Mouse (Mus musculus): ENCODE measurements around the gene Tyms.

DNA sequence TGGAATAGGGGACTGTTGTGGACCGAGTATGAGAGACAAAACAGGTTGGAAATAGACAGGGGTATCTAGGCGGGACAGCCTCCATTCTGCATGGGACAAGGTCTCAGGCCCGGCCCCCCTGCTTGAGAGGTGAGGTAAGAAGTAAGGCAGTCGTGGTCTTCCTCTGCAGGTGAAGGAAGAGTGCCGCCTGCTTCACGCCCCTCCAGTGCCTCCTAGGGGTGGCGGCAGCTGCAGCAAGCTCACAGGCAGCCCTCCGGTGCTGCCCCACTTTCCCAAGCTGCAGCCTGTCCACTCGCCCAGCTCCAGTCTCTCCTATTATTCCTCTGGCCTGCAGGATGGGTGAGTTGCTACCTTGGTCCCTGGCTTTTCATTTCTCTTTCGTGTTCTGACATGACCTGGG, 42.3 kb upstream of the Tyms start:
- no peak for TF ChIP-seq CTCF (IDR thresholded peaks at IDR 0.05; ENCODE audit: control insufficient read depth, insufficient read depth, insufficient replicate concordance, low read depth, low read length)
- TF ChIP-seq POLR2A (IDR thresholded peaks at IDR 0.05; ENCODE audit: control insufficient read depth, low read depth, low read length) = no peak
